Mouse (Mus musculus): Measurements from ENCODE around the gene 1600002K03Rik. TPM values are rescaled to one million over a fixed set of nuclear protein-coding genes. Genes with fewer than 3 reads are reported as not detected.

Gene 1600002K03Rik
- polyA plus RNA-seq, 1 experiment from 2014 or later, result 14.4 TPM

- peak; percentile 80 for DNase-seq (ENCODE audit: low spot score)
- under 1% methylated on average over 48 of the region's 48 CpGs for WGBS
- peak overlapping the region; percentile 57 for H3K4me3 ChIP-seq
- H3K9me3 ChIP-seq, result no peaks in the 10 kb centered on the region
- peaks cover 72% of the 10 kb centered on the region for H3K4me1 ChIP-seq (replicated peaks)
- H3K27ac ChIP-seq, result peak overlapping the region; percentile 93
- peaks cover 35% of the 10 kb centered on the region for H3K36me3 ChIP-seq
- peaks cover 83% of the 10 kb centered on the region for H3K27me3 ChIP-seq (ENCODE audit: insufficient read depth, poor library complexity, severe bottlenecking)
Measured at GRCm38 (mm10) chr10:80190491-80191051, 17.8 kb downstream of the 1600002K03Rik start.

- Histone ChIP-seq H3K27ac (peak overlapping the region; percentile 79), H3K4me3 (peak overlapping the region; percentile 18; the same call in 1 of the 2 replicates), H3K9me3 (no peaks in the 10 kb centered on the region), H3K36me3 (peaks cover 4% of the 10 kb centered on the region), H3K4me1 (replicated peaks) (peaks cover 71% of the 10 kb centered on the region), H3K27me3 (ENCODE audit: insufficient read depth, poor library complexity, severe bottlenecking) (peaks cover 49% of the 10 kb centered on the region)
- no peak for DNase-seq (ENCODE audit: low spot score)
- WGBS, result 64% methylated on average over 6 of the region's 6 CpGs
Measured at GRCm38 (mm10) chr10:80193976-80194375, 21.2 kb downstream of the 1600002K03Rik start.

- no peak for DNase-seq (ENCODE audit: low spot score)
- no peaks in the 10 kb centered on the region; the same call in 1 of the 2 replicates for H3K36me3 ChIP-seq
- H3K4me3 ChIP-seq, result no peak overlapping the region
- WGBS, result 47% methylated on average over 8 of the region's 8 CpGs
- no peaks in the 10 kb centered on the region for H3K9me3 ChIP-seq
- peak overlapping the region; percentile 79 for H3K27ac ChIP-seq
- H3K27me3 ChIP-seq (ENCODE audit: insufficient read depth, poor library complexity, severe bottlenecking), result peaks cover 45% of the 10 kb centered on the region
- peaks cover 69% of the 10 kb centered on the region for H3K4me1 ChIP-seq (replicated peaks)
Measured at GRCm38 (mm10) chr10:80194441-80194840, 21.7 kb downstream of the 1600002K03Rik start.

- Histone ChIP-seq H3K4me3 (no peak overlapping the region), H3K27me3 (ENCODE audit: insufficient read depth, poor library complexity, severe bottlenecking) (peaks cover 28% of the 10 kb centered on the region), H3K9me3 (no peaks in the 10 kb centered on the region), H3K27ac (peak overlapping the region; percentile 82; the same call in 1 of the 2 replicates), H3K4me1 (replicated peaks) (peaks cover 66% of the 10 kb centered on the region), H3K36me3 (no peaks in the 10 kb centered on the region)
- no peak for DNase-seq (ENCODE audit: low spot score)
- 79% methylated on average over 1 of the region's 1 CpGs for WGBS
Measured at GRCm38 (mm10) chr10:80196167-80196566, 23.4 kb downstream of the 1600002K03Rik start.

- H3K9me3 ChIP-seq, result no peaks in the 10 kb centered on the region
- peak overlapping the region; percentile 12; the same call in 1 of the 2 replicates for H3K4me3 ChIP-seq
- no peaks in the 10 kb centered on the region for H3K36me3 ChIP-seq
- H3K27ac ChIP-seq, result peak overlapping the region; percentile 82
- WGBS, result 43% methylated on average over 33 of the region's 33 CpGs
- H3K4me1 ChIP-seq (replicated peaks), result peaks cover 59% of the 10 kb centered on the region
- peak; percentile 26 for DNase-seq (ENCODE audit: low spot score)
- peaks cover 20% of the 10 kb centered on the region for H3K27me3 ChIP-seq (ENCODE audit: insufficient read depth, poor library complexity, severe bottlenecking)
Measured at GRCm38 (mm10) chr10:80196778-80197581, 24.2 kb downstream of the 1600002K03Rik start.

- Histone ChIP-seq H3K4me3 (peak overlapping the region; percentile 21; the same call in 1 of the 2 replicates), H3K27me3 (ENCODE audit: insufficient read depth, poor library complexity, severe bottlenecking) (0 out of 2 replicates have a peak, but pooled peaks cover 2% of the 10 kb centered on the region), H3K9me3 (no peaks in the 10 kb centered on the region), H3K36me3 (no peaks in the 10 kb centered on the region), H3K27ac (peak overlapping the region; percentile 79), H3K4me1 (replicated peaks) (peaks cover 48% of the 10 kb centered on the region)
- WGBS, result 59% methylated on average over 3 of the region's 3 CpGs
- peak; percentile 87 for DNase-seq (ENCODE audit: low spot score)
Measured at GRCm38 (mm10) chr10:80199440-80200008, 26.8 kb downstream of the 1600002K03Rik start.

- peak overlapping the region; percentile 79 for H3K27ac ChIP-seq
- H3K27me3 ChIP-seq (ENCODE audit: insufficient read depth, poor library complexity, severe bottlenecking), result peaks cover under 1% of the 10 kb centered on the region; the same call in 1 of the 2 replicates
- peaks cover 55% of the 10 kb centered on the region for H3K4me1 ChIP-seq (replicated peaks)
- no peaks in the 10 kb centered on the region for H3K9me3 ChIP-seq
- DNase-seq (ENCODE audit: low spot score), result no peak
- WGBS, result 70% methylated on average over 6 of the region's 6 CpGs
- H3K36me3 ChIP-seq, result no peaks in the 10 kb centered on the region
- no peak overlapping the region for H3K4me3 ChIP-seq
Measured at GRCm38 (mm10) chr10:80200485-80200884, 27.7 kb downstream of the 1600002K03Rik start.

GRCm38 (mm10) chr10:80204055-80204454 is 31.3 kb downstream of the 1600002K03Rik start:
- Histone ChIP-seq H3K27ac (peak overlapping the region; percentile 87), H3K36me3 (no peaks in the 10 kb centered on the region), H3K4me1 (replicated peaks) (peaks cover 68% of the 10 kb centered on the region), H3K9me3 (no peaks in the 10 kb centered on the region), H3K27me3 (ENCODE audit: insufficient read depth, poor library complexity, severe bottlenecking) (peaks cover 16% of the 10 kb centered on the region; the same call in 1 of the 2 replicates), H3K4me3 (peak overlapping the region; percentile 23)
- peak; percentile 53 for DNase-seq (ENCODE audit: low spot score)
- 17% methylated on average over 7 of the region's 7 CpGs for WGBS

- no peaks in the 10 kb centered on the region for H3K36me3 ChIP-seq
- peak overlapping the region; percentile 80 for H3K27ac ChIP-seq
- no peak for DNase-seq (ENCODE audit: low spot score)
- H3K9me3 ChIP-seq, result no peaks in the 10 kb centered on the region
- H3K27me3 ChIP-seq (ENCODE audit: insufficient read depth, poor library complexity, severe bottlenecking), result peaks cover 26% of the 10 kb centered on the region
- H3K4me1 ChIP-seq (replicated peaks), result peaks cover 57% of the 10 kb centered on the region
- no peak overlapping the region for H3K4me3 ChIP-seq
- WGBS, result 43% methylated on average over 1 of the region's 1 CpGs
Measured at GRCm38 (mm10) chr10:80207201-80207600, 34.5 kb downstream of the 1600002K03Rik start.

GRCm38 (mm10) chr10:80207676-80208075 is 34.9 kb downstream of the 1600002K03Rik start:
- DNase-seq (ENCODE audit: low spot score), result peak; percentile 56
- no peaks in the 10 kb centered on the region for H3K36me3 ChIP-seq
- peaks cover 57% of the 10 kb centered on the region for H3K4me1 ChIP-seq (replicated peaks)
- WGBS, result 24% methylated on average over 10 of the region's 10 CpGs
- peak overlapping the region; percentile 30; the same call in 1 of the 2 replicates for H3K4me3 ChIP-seq
- peak overlapping the region; percentile 80 for H3K27ac ChIP-seq
- peaks cover 26% of the 10 kb centered on the region for H3K27me3 ChIP-seq (ENCODE audit: insufficient read depth, poor library complexity, severe bottlenecking)
- H3K9me3 ChIP-seq, result no peaks in the 10 kb centered on the region

- H3K4me1 ChIP-seq (replicated peaks), result peaks cover 57% of the 10 kb centered on the region
- DNase-seq (ENCODE audit: low spot score), result no peak
- 72% methylated on average over 4 of the region's 4 CpGs for WGBS
- no peaks in the 10 kb centered on the region for H3K9me3 ChIP-seq
- H3K27me3 ChIP-seq (ENCODE audit: insufficient read depth, poor library complexity, severe bottlenecking), result peaks cover 26% of the 10 kb centered on the region
- H3K27ac ChIP-seq, result peak overlapping the region; percentile 80
- H3K36me3 ChIP-seq, result no peaks in the 10 kb centered on the region
- peak overlapping the region; percentile 30; the same call in 1 of the 2 replicates for H3K4me3 ChIP-seq
Measured at GRCm38 (mm10) chr10:80208248-80208647, 35.5 kb downstream of the 1600002K03Rik start.

GRCm38 (mm10) chr10:80208841-80209371 is 36.2 kb downstream of the 1600002K03Rik start:
- peak; percentile 62 for DNase-seq (ENCODE audit: low spot score)
- Histone ChIP-seq H3K36me3 (no peaks in the 10 kb centered on the region), H3K27me3 (ENCODE audit: insufficient read depth, poor library complexity, severe bottlenecking) (peaks cover 26% of the 10 kb centered on the region), H3K9me3 (no peaks in the 10 kb centered on the region), H3K4me3 (peak overlapping the region; percentile 30), H3K27ac (peak overlapping the region; percentile 80), H3K4me1 (replicated peaks) (peaks cover 52% of the 10 kb centered on the region)
- WGBS, result 6% methylated on average over 24 of the region's 24 CpGs

Measured in hindbrain, embryonic 10.5 days (tissue).